Mouse (Mus musculus): ENCODE data around the gene Foxk2.

The Foxk2 gene

GRCm38 (mm10) chr11:121259160-121260100 is at the start of gene Foxk2:
Gene Foxk2, plus strand, starts transcription at chr11:121259990.
- DNase-seq (ENCODE audit: low read depth) = peak; percentile 76

GRCm38 (mm10) chr11:121216831-121217230 is 43.0 kb upstream of the Foxk2 start:
- no peak for DNase-seq (ENCODE audit: low read depth)

GRCm38 (mm10) chr11:121219776-121220175 is 40.0 kb upstream of the Foxk2 start:
- DNase-seq (ENCODE audit: low read depth) = no peak

GRCm38 (mm10) chr11:121220771-121221170 is 39.0 kb upstream of the Foxk2 start:
- no peak for DNase-seq (ENCODE audit: low read depth)

GRCm38 (mm10) chr11:121221321-121222010 is 38.3 kb upstream of the Foxk2 start:
- no peak for DNase-seq (ENCODE audit: low read depth)

- DNase-seq (ENCODE audit: low read depth) = no peak
Measured at GRCm38 (mm10) chr11:121228129-121229017, 31.4 kb upstream of the Foxk2 start.

GRCm38 (mm10) chr11:121229018-121229439 is 30.8 kb upstream of the Foxk2 start, which contains the start of gene Cybc1:
Gene Cybc1, minus strand, starts transcription at chr11:121229322.
- peak; percentile 73 for DNase-seq (ENCODE audit: low read depth)

GRCm38 (mm10) chr11:121231191-121231590 is 28.6 kb upstream of the Foxk2 start:
- no peak for DNase-seq (ENCODE audit: low read depth)

- peak; percentile 21 for DNase-seq (ENCODE audit: low read depth)
Measured at GRCm38 (mm10) chr11:121231628-121232291, 28.0 kb upstream of the Foxk2 start.

GRCm38 (mm10) chr11:121232706-121233105 is 27.1 kb upstream of the Foxk2 start:
- no peak for DNase-seq (ENCODE audit: low read depth)

- peak; percentile 67 for DNase-seq (ENCODE audit: low read depth)
Measured at GRCm38 (mm10) chr11:121235475-121236238, 24.1 kb upstream of the Foxk2 start.

GRCm38 (mm10) chr11:121236564-121237344 is 23.0 kb upstream of the Foxk2 start, which contains the start of gene Narf:
Gene Narf, plus strand, starts transcription at chr11:121237253.
- DNase-seq (ENCODE audit: low read depth) = peak; percentile 100

GRCm38 (mm10) chr11:121237345-121238128 is 22.3 kb upstream of the Foxk2 start:
- DNase-seq (ENCODE audit: low read depth) = peak; percentile 69

GRCm38 (mm10) chr11:121239669-121240068 is 20.1 kb upstream of the Foxk2 start:
- peak; percentile 67 for DNase-seq (ENCODE audit: low read depth)

- no peak for DNase-seq (ENCODE audit: low read depth)
Measured at GRCm38 (mm10) chr11:121250196-121250595, 9.6 kb upstream of the Foxk2 start.

GRCm38 (mm10) chr11:121260211-121260906 is 569 bp downstream of the Foxk2 start:
- no peak for DNase-seq (ENCODE audit: low read depth)

- DNase-seq (ENCODE audit: low read depth) = no peak
Measured at GRCm38 (mm10) chr11:121261074-121261473, 1.3 kb downstream of the Foxk2 start.

GRCm38 (mm10) chr11:121277516-121277915 is 17.7 kb downstream of the Foxk2 start:
- no peak for DNase-seq (ENCODE audit: low read depth)

Data from c-Kit-positive CD71-positive TER-119-negative erythroid progenitor cells, embryonic 14.5 days (primary cell).